Mouse (Mus musculus) heart, postnatal 36 days (tissue): ENCODE measurements around the gene Olfr366. TPM values are rescaled to one million over a fixed set of nuclear protein-coding genes. Genes with fewer than 3 reads are reported as not detected.
"Not testable (repeated sequence)": the region's sequence is repeated elsewhere in the genome, so short reads cannot be mapped to it uniquely, and the experiment has no call there.

Experiments
- DNase-seq, 2 experiments: peaks; one replicate each; pipeline ENCODE4 v3.0.0; 2021 to 2022
- intact Hi-C: fragments of 180-260 bp; cut with DNase I; formaldehyde crosslinking; loops from one replicate; pipeline ENCODE4 v1.15.1; 2025
- total RNA-seq, 2 experiments: library from RNA; stranded (reverse); gene quantifications; 2 replicates each; pipeline ENCODE4 v1.2.3; 2021

The Olfr366 gene
- total RNA-seq, result not detected

GRCm38 (mm10) chr2:37211274-37211673, at the start of gene Olfr366:
Gene Olfr366 (plus strand): TSS chr2:37211574.
- intact Hi-C loops, result no loop called here
- no peak for DNase-seq

- no peak for DNase-seq
- intact Hi-C loops, result no loop called here
Measured at GRCm38 (mm10) chr2:37187898-37188297, 23.5 kb upstream of the Olfr366 start, which contains the start of gene Olfr365. Gene Olfr365 (plus strand): TSS chr2:37188198.

GRCm38 (mm10) chr2:37261781-37262180, 50.4 kb downstream of the Olfr366 start:
- intact Hi-C loops, DNase-seq: not testable (repeated sequence)

Other genes starting within 250 kb of the Olfr366 start
- not detected for gene Olfr357, start 217.7 kb upstream of the Olfr366 start, total RNA-seq
- not detected for gene Olfr358, start 202.2 kb upstream of the Olfr366 start, total RNA-seq
- not detected for gene Olfr360, start 145.8 kb upstream of the Olfr366 start, total RNA-seq
- gene Olfr361, start 122.3 kb upstream of the Olfr366 start, total RNA-seq, result not detected
- gene Olfr362, start 93.7 kb upstream of the Olfr366 start, total RNA-seq, result not detected
- not detected for gene Olfr364-ps1, start 72.3 kb upstream of the Olfr366 start, total RNA-seq
- gene Olfr365, start 23.4 kb upstream of the Olfr366 start, total RNA-seq, result not detected
- gene Olfr368, start 114.9 kb downstream of the Olfr366 start, total RNA-seq, result not detected
- 10 to 100 TPM; 20.3 to 20.7 TPM for gene Pdcl, start 147.8 kb downstream of the Olfr366 start, total RNA-seq
- 10 to 100 TPM; 34.8 to 35.0 TPM for gene Rc3h2, start 211.3 kb downstream of the Olfr366 start, total RNA-seq
- gene Zbtb26, start 231.6 kb downstream of the Olfr366 start, total RNA-seq, result 1 to 10 TPM; 3.8 to 5.1 TPM
- 1 to 10 TPM; 4.2 TPM for gene Zbtb6, start 231.6 kb downstream of the Olfr366 start, total RNA-seq
- gene Rabgap1, start 231.7 kb downstream of the Olfr366 start, total RNA-seq, result 10 to 100 TPM; 44.8 to 45.0 TPM